Comparison of ENCODE assay signal across 14 mouse cellular contexts in genomic region chr8:93088193-93088592, GRCm38 (mm10). TPM values are rescaled to one million over a fixed set of nuclear protein-coding genes. Genes with fewer than 3 reads are reported as not detected.
DNase-seq lines count a peak whose midpoint lies in the region; ATAC-seq and TF ChIP-seq lines count a peak whose summit lies in the region.
"Had no signal": no experiment of that assay in that cellular context is flagged by ENCODE, and none has a peak within 500 bp of the region (broad histone marks: within the 10 kb centered on the region; RNA-seq: fewer than 3 reads in every experiment).

No protein-coding gene starts in this region.

- ATAC-seq in hindbrain, embryonic 11.5 days (ENCODE audit: low FRiP score), result no peak
- ATAC-seq in hindbrain, postnatal 0 days, result no peak
- no peak for ATAC-seq in midbrain, embryonic 12.5 days (ENCODE audit: low FRiP score, low read depth)
- no peak for ATAC-seq in midbrain, postnatal 0 days (ENCODE audit: low FRiP score)
- ATAC-seq in embryonic facial prominence, embryonic 12.5 days (ENCODE audit: insufficient number of reproducible peaks, insufficient read depth, low FRiP score, low TSS enrichment), result peak; percentile 52; the same call in 1 of the 2 replicates
- ATAC-seq in neural tube, embryonic 12.5 days (ENCODE audit: low FRiP score, low read depth), result no peak
- ATAC-seq: CD4-positive, CD25-positive, alpha-beta regulatory T cell, adult 4 months had no signal

- H3K27ac ChIP-seq in hindbrain, embryonic 11.5 days (ENCODE audit: low read depth, low read length), result no peak overlapping the region
- no peak overlapping the region for H3K27ac ChIP-seq in hindbrain, postnatal 0 days
- no peak overlapping the region for H3K27ac ChIP-seq in midbrain, embryonic 12.5 days (replicated peaks)
- H3K27ac ChIP-seq in midbrain, postnatal 0 days (ENCODE audit: low read depth, low read length), result no peak overlapping the region
- no peak overlapping the region for H3K27ac ChIP-seq in embryonic facial prominence, embryonic 12.5 days
- no peak overlapping the region for H3K27ac ChIP-seq in neural tube, embryonic 12.5 days
- H3K27ac ChIP-seq: gastrocnemius, adult 2 months had no signal

- H3K4me3 ChIP-seq in hindbrain, embryonic 11.5 days (ENCODE audit: low read depth, low read length), result no peak overlapping the region
- no peak overlapping the region for H3K4me3 ChIP-seq in hindbrain, postnatal 0 days (ENCODE audit: low read length)
- H3K4me3 ChIP-seq in midbrain, embryonic 12.5 days, result no peak overlapping the region
- no peak overlapping the region for H3K4me3 ChIP-seq in midbrain, postnatal 0 days (ENCODE audit: low read depth, low read length)
- peak overlapping the region; percentile 3; the same call in 1 of the 2 replicates for H3K4me3 ChIP-seq in embryonic facial prominence, embryonic 12.5 days
- H3K4me3 ChIP-seq in neural tube, embryonic 12.5 days, result no peak overlapping the region
- H3K4me3 ChIP-seq: gastrocnemius, adult 2 months had no signal

- no peak overlapping the region for H3K9ac ChIP-seq in hindbrain, embryonic 11.5 days (ENCODE audit: low read depth, low read length)
- H3K9ac ChIP-seq in hindbrain, postnatal 0 days (replicated peaks; ENCODE audit: low read length), result no peak overlapping the region
- H3K9ac ChIP-seq in midbrain, embryonic 12.5 days (replicated peaks), result no peak overlapping the region
- H3K9ac ChIP-seq in midbrain, postnatal 0 days (replicated peaks; ENCODE audit: low read length, poor library complexity, severe bottlenecking), result no peak overlapping the region
- no peak overlapping the region; the same call in 1 of the 2 replicates for H3K9ac ChIP-seq in embryonic facial prominence, embryonic 12.5 days
- no peak overlapping the region for H3K9ac ChIP-seq in neural tube, embryonic 12.5 days

- H3K9me3 ChIP-seq in hindbrain, embryonic 11.5 days (ENCODE audit: control insufficient read depth, low read length), result no peaks in the 10 kb centered on the region
- no peaks in the 10 kb centered on the region for H3K9me3 ChIP-seq in hindbrain, postnatal 0 days (ENCODE audit: low read length)
- no peaks in the 10 kb centered on the region for H3K9me3 ChIP-seq in midbrain, embryonic 12.5 days
- H3K9me3 ChIP-seq in midbrain, postnatal 0 days (ENCODE audit: low read length), result no peaks in the 10 kb centered on the region
- H3K9me3 ChIP-seq in embryonic facial prominence, embryonic 12.5 days, result no peaks in the 10 kb centered on the region
- no peaks in the 10 kb centered on the region for H3K9me3 ChIP-seq in neural tube, embryonic 12.5 days

- H3K4me1 ChIP-seq in hindbrain, embryonic 11.5 days (replicated peaks; ENCODE audit: control insufficient read depth, insufficient read depth, low read length), result no peaks in the 10 kb centered on the region
- H3K4me1 ChIP-seq in hindbrain, postnatal 0 days (ENCODE audit: insufficient read depth, low read length), result no peaks in the 10 kb centered on the region
- peaks cover 10% of the 10 kb centered on the region for H3K4me1 ChIP-seq in midbrain, embryonic 12.5 days
- no peaks in the 10 kb centered on the region for H3K4me1 ChIP-seq in midbrain, postnatal 0 days (ENCODE audit: insufficient read depth, low read length)
- no peaks in the 10 kb centered on the region for H3K4me1 ChIP-seq in embryonic facial prominence, embryonic 12.5 days
- no peaks in the 10 kb centered on the region; the same call in 1 of the 2 replicates for H3K4me1 ChIP-seq in neural tube, embryonic 12.5 days

- H3K36me3 ChIP-seq in hindbrain, embryonic 11.5 days (ENCODE audit: control insufficient read depth, insufficient read depth, low read length), result no peaks in the 10 kb centered on the region
- no peaks in the 10 kb centered on the region for H3K36me3 ChIP-seq in hindbrain, postnatal 0 days (ENCODE audit: insufficient read depth, low read length)
- no peaks in the 10 kb centered on the region for H3K36me3 ChIP-seq in midbrain, embryonic 12.5 days
- H3K36me3 ChIP-seq in midbrain, postnatal 0 days (ENCODE audit: insufficient read depth, low read length), result no peaks in the 10 kb centered on the region
- no peaks in the 10 kb centered on the region for H3K36me3 ChIP-seq in embryonic facial prominence, embryonic 12.5 days
- H3K36me3 ChIP-seq in neural tube, embryonic 12.5 days, result no peaks in the 10 kb centered on the region

- no peak for TF ChIP-seq CTCF in hindbrain, postnatal 0 days (IDR thresholded peaks at IDR 0.05; ENCODE audit: low read depth)
- TF ChIP-seq CTCF in midbrain, postnatal 0 days (IDR thresholded peaks at IDR 0.05), result no peak

- DNase-seq in hindbrain, embryonic 11.5 days (ENCODE audit: low spot score), result peak; percentile 11
- no peak for DNase-seq in hindbrain, postnatal 0 days (ENCODE audit: low spot score)
- DNase-seq in midbrain, postnatal 0 days (ENCODE audit: low spot score), result no peak
- no peak for DNase-seq in thymus, postnatal 4 days
- no peak for DNase-seq in cerebellum, adult 18-20 months
- DNase-seq: cerebellum, adult 9-11 months; gastrocnemius, adult 2 months; left cerebral cortex, postnatal 4 days; thymus, postnatal 14 days had no signal

- H3K27me3 ChIP-seq in hindbrain, embryonic 11.5 days (ENCODE audit: control insufficient read depth, insufficient read depth, low read length), result no peaks in the 10 kb centered on the region
- no peaks in the 10 kb centered on the region for H3K27me3 ChIP-seq in hindbrain, postnatal 0 days (ENCODE audit: insufficient read depth, low read length)
- H3K27me3 ChIP-seq in midbrain, embryonic 12.5 days, result no peaks in the 10 kb centered on the region
- H3K27me3 ChIP-seq in midbrain, postnatal 0 days (ENCODE audit: insufficient read depth, low read length), result no peaks in the 10 kb centered on the region
- H3K27me3 ChIP-seq in embryonic facial prominence, embryonic 12.5 days, result no peaks in the 10 kb centered on the region
- no peaks in the 10 kb centered on the region for H3K27me3 ChIP-seq in neural tube, embryonic 12.5 days (replicated peaks)

- 38% methylated on average over 7 of the region's 7 CpGs for WGBS in hindbrain, embryonic 11.5 days
- 32% methylated on average over 7 of the region's 7 CpGs for WGBS in hindbrain, postnatal 0 days
- 21% methylated on average over 7 of the region's 7 CpGs for WGBS in midbrain, embryonic 12.5 days
- 31% methylated on average over 7 of the region's 7 CpGs for WGBS in midbrain, postnatal 0 days
- WGBS in embryonic facial prominence, embryonic 12.5 days, result 26% methylated on average over 7 of the region's 7 CpGs
- WGBS in neural tube, embryonic 12.5 days, result 36% methylated on average over 7 of the region's 7 CpGs

- no peak overlapping the region; the same call in 1 of the 2 replicates for H3K4me2 ChIP-seq in hindbrain, embryonic 11.5 days (replicated peaks; ENCODE audit: low read depth, low read length)
- no peak overlapping the region for H3K4me2 ChIP-seq in hindbrain, postnatal 0 days (ENCODE audit: low read depth, low read length)
- peak overlapping the region; percentile 29 for H3K4me2 ChIP-seq in midbrain, embryonic 12.5 days (replicated peaks)
- no peak overlapping the region for H3K4me2 ChIP-seq in midbrain, postnatal 0 days (ENCODE audit: low read depth, low read length, poor library complexity, severe bottlenecking)
- H3K4me2 ChIP-seq in embryonic facial prominence, embryonic 12.5 days (replicated peaks), result peak overlapping the region; percentile 35
- H3K4me2 ChIP-seq in neural tube, embryonic 12.5 days (replicated peaks), result 0 out of 2 replicates have a peak overlapping the region, but pooled peaks have one; percentile 5

RNA-seq across cellular contexts. Expression of gene Ces1b, which starts 8.4 kb away (rescaled TPM):
- polyA plus RNA-seq in hindbrain, embryonic 11.5 days (2014; fragmentation: Nextera tagmentation; extraction: Ambion mirVana), result not detected in 2 replicates
- total RNA-seq in hindbrain, postnatal 0 days (2014; rRNA removed), result not detected in 2 replicates
- not detected in 2 replicates for polyA plus RNA-seq in hindbrain, postnatal 0 days (2015; fragmentation: Nextera tagmentation; extraction: Ambion mirVana)
- polyA plus RNA-seq in midbrain, embryonic 12.5 days (2016; fragmentation: Nextera tagmentation; extraction: Ambion mirVana), result not detected in 2 replicates
- not detected in 2 replicates for total RNA-seq in midbrain, postnatal 0 days (2014; rRNA removed)
- not detected in 2 replicates for polyA plus RNA-seq in midbrain, postnatal 0 days (2015; fragmentation: Nextera tagmentation; extraction: Ambion mirVana)
- not detected in 2 replicates for polyA plus RNA-seq in embryonic facial prominence, embryonic 12.5 days (2016; fragmentation: Nextera tagmentation; extraction: Ambion mirVana)
- polyA plus RNA-seq in neural tube, embryonic 12.5 days (2016; fragmentation: Nextera tagmentation; extraction: Ambion mirVana), result not detected in 2 replicates
- total RNA-seq: gastrocnemius, adult 2 months; left cerebral cortex, postnatal 4 days had no signal
- polyA plus RNA-seq: CD4-positive, CD25-positive, alpha-beta regulatory T cell, adult 4 months; spleen, adult 2 months had no signal

RNA-seq across cellular contexts. Expression of gene Ces1a, which starts 40.2 kb away (rescaled TPM):
- polyA plus RNA-seq in hindbrain, embryonic 11.5 days (2014; fragmentation: Nextera tagmentation; extraction: Ambion mirVana), result not detected in 2 replicates
- total RNA-seq in hindbrain, postnatal 0 days (2014; rRNA removed), result not detected in 2 replicates
- not detected in 2 replicates for polyA plus RNA-seq in hindbrain, postnatal 0 days (2015; fragmentation: Nextera tagmentation; extraction: Ambion mirVana)
- not detected in 2 replicates for polyA plus RNA-seq in midbrain, embryonic 12.5 days (2016; fragmentation: Nextera tagmentation; extraction: Ambion mirVana)
- not detected in 2 replicates for total RNA-seq in midbrain, postnatal 0 days (2014; rRNA removed)
- 0.09 TPM in 1 of 2 replicates, not detected in the other for polyA plus RNA-seq in midbrain, postnatal 0 days (2015; fragmentation: Nextera tagmentation; extraction: Ambion mirVana)
- not detected in 2 replicates for polyA plus RNA-seq in embryonic facial prominence, embryonic 12.5 days (2016; fragmentation: Nextera tagmentation; extraction: Ambion mirVana)
- not detected in 2 replicates for polyA plus RNA-seq in neural tube, embryonic 12.5 days (2016; fragmentation: Nextera tagmentation; extraction: Ambion mirVana)
- total RNA-seq: gastrocnemius, adult 2 months; left cerebral cortex, postnatal 4 days had no signal
- polyA plus RNA-seq: CD4-positive, CD25-positive, alpha-beta regulatory T cell, adult 4 months; spleen, adult 2 months had no signal

RNA-seq across cellular contexts. Expression of gene Ces1c, which starts 42.9 kb away (rescaled TPM):
- not detected in 2 replicates for polyA plus RNA-seq in hindbrain, embryonic 11.5 days (2014; fragmentation: Nextera tagmentation; extraction: Ambion mirVana)
- total RNA-seq in hindbrain, postnatal 0 days (2014; rRNA removed), result not detected in 2 replicates
- not detected in 2 replicates for polyA plus RNA-seq in hindbrain, postnatal 0 days (2015; fragmentation: Nextera tagmentation; extraction: Ambion mirVana)
- polyA plus RNA-seq in midbrain, embryonic 12.5 days (2016; fragmentation: Nextera tagmentation; extraction: Ambion mirVana), result not detected in 2 replicates
- total RNA-seq in midbrain, postnatal 0 days (2014; rRNA removed), result not detected in 2 replicates
- polyA plus RNA-seq in midbrain, postnatal 0 days (2015; fragmentation: Nextera tagmentation; extraction: Ambion mirVana), result not detected in 2 replicates
- not detected in 2 replicates for polyA plus RNA-seq in embryonic facial prominence, embryonic 12.5 days (2016; fragmentation: Nextera tagmentation; extraction: Ambion mirVana)
- polyA plus RNA-seq in neural tube, embryonic 12.5 days (2016; fragmentation: Nextera tagmentation; extraction: Ambion mirVana), result not detected in 2 replicates
- total RNA-seq: gastrocnemius, adult 2 months; left cerebral cortex, postnatal 4 days had no signal
- polyA plus RNA-seq: CD4-positive, CD25-positive, alpha-beta regulatory T cell, adult 4 months had no signal

Comparison
In these comparisons a context has a peak if more than half of its experiments do, and no peak if none do; other contexts are left out.
1. H3K4me2 ChIP-seq: peak in midbrain, embryonic 12.5 days (single experiment), embryonic facial prominence, embryonic 12.5 days (single experiment) and neural tube, embryonic 12.5 days (single experiment); none in hindbrain, embryonic 11.5 days (single experiment), hindbrain, postnatal 0 days (single experiment) and midbrain, postnatal 0 days (single experiment).